Mouse (Mus musculus) E14TG2a.4 (cell line): Measurements from ENCODE around the gene Mapk1ip1.

Source experiments
- H3K27me3 ChIP-seq: 2 replicates; pipeline ENCODE4 v1.6.1; 2014; ENCODE audit warnings: low read length, control low read depth; ENCODE audit not compliant: insufficient read depth
- H3K36me3 ChIP-seq: 2 replicates; pipeline ENCODE4 v1.6.1; 2014; ENCODE audit warnings: low read length, control low read depth; ENCODE audit not compliant: insufficient read depth
- H3K4me1 ChIP-seq: replicated peaks from 2 replicates; pipeline ENCODE4 v1.6.1; 2014; ENCODE audit warnings: low read depth, low read length, control low read depth
- H3K4me3 ChIP-seq: replicated peaks from 2 replicates; pipeline ENCODE4 v1.5.1; 2014; ENCODE audit warnings: mild to moderate bottlenecking, low read length
- H3K9me3 ChIP-seq: 2 replicates; pipeline ENCODE4 v1.6.1; 2014; ENCODE audit warnings: low read length, control low read depth
- CTCF ChIP-seq: conservative IDR thresholded peaks from 2 replicates; pipeline ENCODE4 v1.5.1; 2014; ENCODE audit warnings: low read length
- NANOG ChIP-seq: IDR thresholded peaks from 2 replicates; pipeline ENCODE4 v1.6.1; 2014; ENCODE audit warnings: borderline replicate concordance, low read length, mixed read lengths
- POU5F1 ChIP-seq: IDR thresholded peaks from 2 replicates; pipeline ENCODE4 v1.6.1; 2014; ENCODE audit warnings: low read length, borderline replicate concordance

The Mapk1ip1 gene

DNA sequence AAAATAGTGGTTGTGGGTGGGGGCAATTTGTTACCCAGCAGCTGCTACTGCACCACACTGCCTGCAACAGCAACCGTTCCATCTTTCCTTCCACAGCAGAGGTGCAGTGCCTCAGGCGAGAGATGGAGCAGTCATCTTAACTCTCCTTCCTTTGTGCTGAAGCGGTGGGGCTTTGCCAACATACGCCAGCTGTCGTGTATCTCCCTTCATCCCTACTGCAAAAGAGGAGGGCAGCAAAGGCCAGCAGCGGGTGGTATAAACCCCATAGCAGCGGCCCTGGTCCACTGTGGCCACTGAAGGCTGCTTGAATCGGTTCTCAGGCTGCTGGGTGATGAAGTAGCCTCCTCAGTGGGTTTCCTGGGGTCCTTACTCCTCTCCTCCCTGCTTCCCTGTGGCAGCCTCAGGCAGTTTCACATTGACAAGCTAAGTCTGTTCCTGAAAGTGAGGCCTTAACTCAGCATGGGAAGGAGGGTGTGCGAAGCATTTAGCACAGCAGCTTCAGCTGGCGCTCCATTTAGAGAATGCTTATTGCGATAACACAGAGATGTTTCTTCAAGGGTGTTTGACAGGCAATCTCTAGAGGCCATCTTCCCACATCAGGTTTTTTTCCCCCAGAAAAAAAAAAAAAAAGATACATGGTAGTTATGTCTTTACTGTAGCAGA is 32.7 kb downstream of the Mapk1ip1 start:
- TF ChIP-seq POU5F1 (no peak), NANOG (no peak), CTCF (no peak)
- no peaks in the 10 kb centered on the region for H3K27me3 ChIP-seq
- H3K36me3 ChIP-seq = no peaks in the 10 kb centered on the region
- H3K4me1 ChIP-seq = no peaks in the 10 kb centered on the region
- no peak overlapping the region for H3K4me3 ChIP-seq
- H3K9me3 ChIP-seq = peaks cover 6% of the 10 kb centered on the region

DNA sequence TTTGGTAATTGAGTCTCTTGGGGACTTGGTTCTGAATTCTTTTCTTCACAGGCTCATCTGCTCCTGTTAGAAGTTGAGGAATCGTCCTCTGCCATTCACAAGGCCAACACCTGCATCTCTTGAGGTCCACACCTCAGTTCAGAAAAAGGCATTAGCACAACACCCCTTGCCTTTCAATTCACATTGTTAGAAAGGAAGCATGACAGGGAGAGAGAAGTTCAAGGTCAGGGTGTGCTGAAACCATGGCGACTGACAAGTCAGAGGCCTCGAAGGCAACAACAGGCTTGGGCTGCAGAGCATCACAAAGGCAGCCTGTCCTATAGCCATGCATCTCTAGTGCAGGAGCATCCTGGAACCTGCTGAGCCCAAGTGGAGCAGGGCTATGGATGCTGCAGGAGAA is 38.9 kb downstream of the Mapk1ip1 start:
- Histone ChIP-seq H3K4me1 (peaks cover 16% of the 10 kb centered on the region), H3K27me3 (peaks cover 5% of the 10 kb centered on the region; the same call in 1 of the 2 replicates), H3K36me3 (no peaks in the 10 kb centered on the region), H3K4me3 (no peak overlapping the region), H3K9me3 (peaks cover 27% of the 10 kb centered on the region)
- no peak for TF ChIP-seq CTCF
- TF ChIP-seq POU5F1 = no peak
- no peak; the same call in 1 of the 2 replicates for TF ChIP-seq NANOG

DNA sequence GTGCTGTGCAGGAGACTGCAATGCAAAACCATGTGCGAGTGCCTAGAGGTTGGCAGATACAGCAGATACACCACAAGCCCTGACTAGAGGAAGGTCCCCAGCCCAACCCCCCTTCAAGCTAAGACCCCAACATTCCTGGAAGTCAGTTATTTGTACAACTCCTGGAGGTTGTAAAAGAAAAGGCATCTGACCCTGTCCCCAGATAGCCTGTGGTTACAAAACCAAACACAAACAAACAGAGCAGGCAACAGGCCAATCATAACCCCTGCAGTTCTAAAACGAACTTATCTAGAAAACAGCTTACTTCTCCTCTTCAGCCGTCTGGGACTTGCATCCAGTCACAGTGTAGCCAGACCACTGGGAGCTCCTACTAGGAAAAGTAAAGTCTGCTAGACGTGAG is 42.7 kb downstream of the Mapk1ip1 start:
- TF ChIP-seq CTCF = no peak
- TF ChIP-seq NANOG = no peak
- no peak for TF ChIP-seq POU5F1
- Histone ChIP-seq H3K36me3 (no peaks in the 10 kb centered on the region), H3K9me3 (peaks cover 27% of the 10 kb centered on the region), H3K4me3 (no peak overlapping the region), H3K4me1 (peaks cover 20% of the 10 kb centered on the region), H3K27me3 (peaks cover 5% of the 10 kb centered on the region; the same call in 1 of the 2 replicates)

DNA sequence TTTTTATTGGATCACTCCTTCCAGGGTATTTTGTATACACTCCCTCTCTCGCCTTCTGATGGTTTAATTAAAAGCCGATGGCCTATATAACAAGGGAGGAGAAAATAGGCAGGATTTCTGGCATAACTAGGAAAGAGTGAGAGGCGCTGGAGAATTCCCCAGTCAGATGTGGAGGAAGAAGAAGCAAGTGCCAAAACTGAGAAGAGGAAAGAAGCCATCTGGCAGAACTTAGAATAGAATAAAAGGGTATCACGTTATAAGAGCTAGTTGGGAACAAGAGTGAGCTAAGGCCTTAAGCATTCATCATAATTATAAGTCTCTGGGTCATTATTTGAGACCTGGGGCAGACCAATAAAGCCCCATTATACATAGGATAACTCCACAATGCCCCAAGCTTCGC is 58.0 kb downstream of the Mapk1ip1 start:
- no peak overlapping the region for H3K4me3 ChIP-seq
- H3K9me3 ChIP-seq = no peaks in the 10 kb centered on the region
- no peaks in the 10 kb centered on the region; the same call in 1 of the 2 replicates for H3K27me3 ChIP-seq
- H3K36me3 ChIP-seq = no peaks in the 10 kb centered on the region
- no peak for TF ChIP-seq POU5F1
- TF ChIP-seq CTCF = no peak
- TF ChIP-seq NANOG = no peak
- H3K4me1 ChIP-seq = no peaks in the 10 kb centered on the region
